Mouse (Mus musculus) heart, adult 11 months (tissue): ENCODE results near the gene Meis2.

Experiments used
- DNase-seq: peaks from one replicate; pipeline ENCODE4 v3.0.0; 2022

The Meis2 gene

GRCm38 (mm10) chr2:116067711-116068110 lies 2.1 kb upstream of the Meis2 start:
- DNase-seq: peak; percentile 88

DNA sequence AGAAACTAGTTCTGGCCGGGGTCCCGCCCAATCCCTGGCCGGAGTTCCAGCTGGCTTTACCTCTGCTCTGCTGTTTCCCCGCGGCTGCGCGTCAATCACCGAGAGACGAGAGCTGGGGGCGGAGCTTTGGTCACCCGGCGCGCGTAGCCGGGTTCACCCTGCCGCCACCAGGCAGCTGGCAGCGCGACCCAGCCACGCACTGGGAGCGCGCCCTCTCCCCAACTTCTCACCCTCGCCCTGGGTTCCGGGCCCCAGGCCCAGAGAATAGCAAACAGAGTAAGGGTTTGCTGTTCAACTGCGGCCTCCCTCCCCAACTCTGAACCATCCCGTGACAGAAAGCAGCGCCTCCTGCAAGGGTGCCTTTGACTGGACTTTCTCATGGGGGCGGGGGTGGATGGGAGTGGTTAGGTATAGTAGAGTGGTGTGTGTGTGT lies 1.4 kb upstream of the Meis2 start:
- DNase-seq: peak; percentile 99

- peak; percentile 95 for DNase-seq
Observed at GRCm38 (mm10) chr2:116066057-116066941, 660 bp upstream of the Meis2 start.

- peak; percentile 91 for DNase-seq
Observed at GRCm38 (mm10) chr2:116065057-116065456, 582 bp downstream of the Meis2 start.

DNA sequence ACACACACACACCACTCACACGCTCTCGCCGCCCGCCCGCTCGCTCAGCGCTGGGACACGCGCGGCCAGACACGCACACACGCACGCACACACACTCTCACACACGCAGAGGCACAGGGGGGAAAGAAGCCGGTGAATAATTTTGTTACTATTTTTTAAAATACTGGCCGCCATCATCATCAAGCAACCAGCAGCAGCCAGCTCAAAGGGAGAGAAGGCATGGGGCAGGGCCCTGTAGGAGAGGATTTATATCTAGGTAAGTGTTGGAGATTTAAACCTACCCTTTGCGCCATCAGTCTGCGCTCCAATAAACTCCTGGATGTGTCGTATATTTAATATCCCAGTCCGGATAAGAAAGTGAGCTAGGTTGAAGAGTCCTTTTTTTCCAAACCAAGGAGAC lies 1.1 kb downstream of the Meis2 start:
- peak; percentile 93 for DNase-seq

GRCm38 (mm10) chr2:116063819-116064293 lies 1.8 kb downstream of the Meis2 start:
- peak; percentile 96 for DNase-seq

DNA sequence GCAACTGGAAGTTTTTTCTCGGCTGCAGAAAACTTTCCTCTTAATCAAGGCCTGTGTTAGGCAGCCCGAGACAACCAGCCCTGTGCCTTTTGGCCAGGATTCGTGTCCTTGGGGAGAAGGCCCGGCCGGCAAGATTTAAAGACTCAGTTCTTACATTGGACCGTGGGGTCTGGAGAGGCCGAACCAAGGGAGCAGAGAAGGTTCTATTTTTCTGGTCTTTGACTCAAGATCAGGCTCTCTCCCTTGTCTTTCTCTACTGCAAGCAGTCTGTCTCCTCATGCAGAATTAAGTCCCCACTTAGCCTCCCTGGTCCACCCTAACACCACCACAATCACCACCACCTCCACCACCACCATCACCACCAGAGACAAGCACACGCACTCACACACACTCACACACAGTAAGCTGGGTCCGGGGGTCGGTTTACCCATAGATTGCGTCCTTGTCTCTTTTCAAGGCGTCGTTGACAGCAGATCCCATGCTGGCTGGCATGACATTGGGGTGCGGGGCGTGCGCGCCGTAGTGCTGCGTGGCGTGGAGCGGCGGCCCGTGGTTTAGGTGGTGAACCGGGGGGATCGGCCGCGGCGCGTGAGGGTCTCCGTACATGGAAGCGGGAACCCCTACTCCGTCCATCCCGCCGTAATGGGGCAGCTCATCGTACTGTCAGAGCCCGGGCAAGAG lies 2.7 kb downstream of the Meis2 start:
- DNase-seq: peak; percentile 93

- peak; percentile 95 for DNase-seq
Observed at GRCm38 (mm10) chr2:116062251-116062651, 3.4 kb downstream of the Meis2 start.

DNA sequence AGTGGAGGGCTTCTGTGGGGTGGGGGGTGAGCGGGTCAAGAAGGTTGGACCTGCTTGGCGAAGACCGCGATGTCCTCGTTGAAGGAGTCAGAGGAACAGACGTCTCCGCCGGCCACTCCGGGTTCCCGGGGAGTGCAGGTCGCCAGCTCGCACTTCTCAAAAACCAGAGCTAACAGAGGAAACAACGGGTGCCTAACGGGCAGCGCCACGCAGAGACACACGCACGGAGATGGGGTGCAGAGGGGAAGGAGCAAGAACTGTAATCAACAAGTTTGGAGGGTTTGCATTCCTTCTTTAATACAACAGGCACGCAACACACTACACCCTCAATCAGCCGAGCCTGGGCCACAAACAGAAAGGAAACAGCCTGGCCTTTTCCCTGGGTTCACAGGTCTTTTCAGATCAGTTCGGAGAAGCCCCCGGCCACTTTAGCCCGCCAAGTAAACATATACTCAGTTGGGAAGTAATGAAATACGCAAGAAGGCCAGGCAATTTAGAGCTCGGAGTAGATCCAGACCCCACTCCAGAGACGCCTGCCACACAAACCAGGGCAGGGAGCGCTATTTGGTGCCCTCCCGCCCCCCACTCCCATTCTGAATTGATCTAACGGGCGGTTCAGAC lies 4.1 kb downstream of the Meis2 start:
- DNase-seq: peak; percentile 92

DNA sequence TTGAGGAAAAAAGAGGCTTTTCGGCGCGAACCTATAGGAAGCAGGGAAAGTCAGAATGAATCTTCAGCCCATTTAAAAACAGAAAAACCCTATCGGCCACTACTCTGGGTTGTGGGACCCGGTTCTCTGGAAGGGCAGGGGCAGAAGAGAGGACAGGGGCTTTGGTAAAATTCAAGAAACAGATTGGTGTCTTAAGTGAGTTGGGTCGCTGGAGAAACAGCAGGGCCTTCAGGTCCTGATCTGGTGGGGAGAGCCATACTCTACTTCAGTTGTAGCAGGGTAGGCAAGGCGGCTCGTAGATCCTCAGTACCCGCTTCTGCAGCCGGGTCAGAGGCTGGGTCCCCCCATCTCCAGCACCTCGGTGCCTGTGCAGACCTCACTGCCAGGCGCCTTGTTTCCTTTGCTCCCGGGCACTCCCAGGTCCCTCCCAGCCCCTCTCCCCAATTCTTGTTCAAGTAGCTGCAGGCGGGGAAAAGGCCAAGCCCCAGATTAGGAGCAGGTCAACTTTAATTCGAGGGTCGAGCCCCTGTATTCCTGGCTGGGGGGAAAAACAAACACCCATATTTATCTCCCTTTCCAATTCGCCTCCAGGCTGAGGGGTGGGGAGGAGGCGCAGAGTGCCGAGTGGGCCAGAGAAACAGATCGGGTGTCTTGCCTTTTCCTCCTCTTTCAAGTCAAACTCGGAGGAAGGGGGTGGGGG lies 4.8 kb downstream of the Meis2 start:
- peak; percentile 87 for DNase-seq

DNA sequence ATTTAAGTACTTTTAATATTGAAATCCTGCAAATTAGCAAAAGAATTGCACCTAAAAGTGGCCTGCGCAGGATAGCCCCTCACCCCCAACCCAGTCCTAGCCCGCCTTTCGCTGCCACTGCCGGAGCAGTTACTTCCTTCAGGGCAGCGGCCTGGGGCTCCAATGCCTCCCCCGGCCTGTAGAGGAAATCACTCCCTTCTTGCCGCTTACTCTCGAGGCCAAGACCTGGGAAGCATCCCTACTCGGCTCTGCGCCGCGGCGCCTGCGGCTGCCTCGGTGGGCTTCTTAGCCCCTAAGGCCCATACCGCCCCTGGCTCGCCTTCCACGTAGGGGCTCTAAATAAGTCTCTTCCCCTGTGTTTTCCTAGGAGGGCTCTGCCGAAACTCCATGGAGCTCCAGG lies 5.4 kb downstream of the Meis2 start:
- DNase-seq: peak; percentile 92

DNA sequence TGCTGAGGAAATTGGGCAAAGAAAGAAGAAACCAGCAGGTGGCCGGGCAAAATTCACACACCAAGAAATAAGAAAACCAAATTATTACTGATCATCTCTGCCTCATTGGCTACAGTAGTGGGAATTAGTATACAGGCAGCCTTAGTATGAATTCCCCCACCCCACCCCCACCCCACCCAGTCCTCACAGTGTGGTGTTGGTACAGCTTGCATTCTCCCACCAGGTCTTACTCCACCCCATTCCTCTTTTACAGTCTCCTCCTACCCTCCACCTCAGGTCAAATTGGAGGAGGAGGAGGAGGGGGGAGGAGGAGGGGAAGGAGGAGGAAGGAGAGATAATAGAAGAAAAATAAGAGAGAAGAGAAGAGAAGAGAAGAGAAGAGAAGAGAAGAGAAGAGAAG lies 6.0 kb downstream of the Meis2 start:
- peak; percentile 81 for DNase-seq

DNA sequence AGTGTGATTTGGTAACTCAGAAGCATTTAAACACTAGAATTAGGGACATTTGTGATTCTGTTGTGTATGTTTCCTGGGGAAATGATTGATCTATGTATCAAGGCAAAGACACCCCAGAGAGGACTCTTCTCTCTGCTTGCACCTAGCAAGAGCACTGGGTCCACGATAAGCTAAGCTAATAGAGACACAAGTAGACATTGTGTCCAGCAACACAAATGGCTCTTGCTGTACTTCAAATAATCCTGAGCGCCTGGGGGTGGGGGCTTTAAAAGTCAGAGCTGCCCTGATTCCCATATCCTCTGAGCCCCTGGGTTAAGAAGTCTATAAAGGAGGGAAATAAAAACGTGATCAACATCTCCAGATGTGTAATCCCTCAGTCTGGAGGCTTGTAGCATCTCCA lies 6.6 kb downstream of the Meis2 start:
- peak; percentile 71 for DNase-seq

GRCm38 (mm10) chr2:116058511-116058910 lies 7.1 kb downstream of the Meis2 start:
- DNase-seq: no peak

GRCm38 (mm10) chr2:116056826-116057225 lies 8.8 kb downstream of the Meis2 start:
- no peak for DNase-seq

DNA sequence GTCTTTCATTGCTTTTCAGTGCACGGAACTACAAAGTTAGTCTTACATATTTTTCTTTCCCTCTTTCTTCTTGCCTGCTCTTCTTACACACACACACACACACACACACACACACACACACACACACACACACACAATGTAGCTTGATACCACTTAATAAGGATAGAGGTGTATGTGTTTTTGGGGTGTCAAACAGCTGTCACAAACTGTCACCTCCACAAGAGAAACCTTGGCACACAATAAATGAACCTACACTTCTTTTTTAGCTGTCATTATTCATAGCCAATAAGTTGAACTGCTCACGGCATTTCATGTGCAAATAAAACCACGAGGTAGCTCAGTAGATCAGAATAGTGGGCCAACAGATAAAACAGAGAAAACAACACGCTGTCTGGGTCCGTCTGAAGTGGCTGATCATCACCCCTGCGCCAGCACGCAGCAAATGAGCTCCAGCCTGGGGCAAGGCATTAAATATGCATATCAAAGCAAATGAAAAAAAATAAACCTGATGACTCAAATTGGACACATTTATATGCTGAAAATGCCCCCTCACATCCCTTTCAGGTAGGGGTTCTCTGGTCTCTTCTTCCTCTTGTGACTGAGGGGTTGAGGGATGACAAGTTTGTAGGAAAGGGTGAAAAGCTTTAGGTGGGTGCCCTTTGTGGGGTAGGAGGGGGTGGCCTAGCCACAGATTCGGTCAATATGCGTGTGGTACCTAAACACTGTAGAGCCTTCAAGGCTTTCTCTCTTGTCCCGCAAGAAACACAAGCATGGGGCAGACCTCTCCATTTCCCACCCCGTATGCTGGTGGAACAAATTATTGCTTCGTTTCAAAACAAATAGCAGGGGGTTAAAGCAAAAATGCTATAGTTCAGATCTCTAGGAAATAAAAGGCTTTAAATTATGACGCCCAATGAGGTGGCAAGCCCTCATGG lies 9.7 kb downstream of the Meis2 start:
- peak; percentile 90 for DNase-seq

DNA sequence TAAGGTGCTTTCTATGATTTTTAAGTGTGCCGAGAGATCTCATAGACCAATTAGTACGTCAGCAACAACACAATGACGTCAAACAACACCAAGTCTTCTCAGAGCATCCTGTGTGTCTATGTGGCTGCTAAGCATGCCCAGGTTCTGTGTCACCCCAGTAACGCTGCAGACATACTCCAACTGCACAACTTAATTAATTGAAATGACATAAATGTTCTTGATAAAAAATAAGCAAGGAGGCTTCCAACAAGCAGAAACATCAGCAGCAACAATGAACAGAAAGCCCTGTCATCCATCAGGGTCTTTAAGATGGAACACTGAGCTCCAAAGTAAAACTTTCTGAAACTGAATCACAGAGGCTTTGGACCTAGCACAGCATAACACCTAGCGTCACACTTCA lies 11.7 kb downstream of the Meis2 start:
- no peak for DNase-seq

- DNase-seq: peak; percentile 87
Observed at GRCm38 (mm10) chr2:116052688-116053421, 12.8 kb downstream of the Meis2 start.

GRCm38 (mm10) chr2:116051906-116052614 lies 13.6 kb downstream of the Meis2 start:
- DNase-seq: no peak

DNA sequence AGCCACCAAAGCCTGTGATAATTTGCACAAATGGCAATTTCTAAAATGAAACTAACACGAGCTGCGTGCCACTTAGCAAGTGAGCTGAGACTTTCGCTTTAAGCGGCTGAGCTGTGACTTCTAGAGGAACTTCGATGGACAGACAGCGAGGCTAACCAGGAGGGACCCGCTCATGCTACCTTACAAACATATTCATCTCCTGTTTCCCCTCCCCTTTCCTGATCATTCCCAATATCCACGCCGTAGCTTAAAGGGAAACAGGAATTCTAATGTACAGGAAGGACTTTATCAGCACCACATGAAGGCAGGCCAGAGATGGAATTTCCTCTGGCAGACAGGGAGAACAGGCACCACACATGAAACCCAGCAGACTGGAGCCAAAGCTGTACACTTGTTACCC lies 15.9 kb downstream of the Meis2 start:
- peak; percentile 93 for DNase-seq
